Mouse (Mus musculus) adrenal gland, postnatal 4 days (tissue): ENCODE results near the gene Tssc4. TPM values are rescaled to one million over a fixed set of nuclear protein-coding genes. Genes with fewer than 3 reads are reported as not detected.
A peak's percentile ranks its signal among the peaks of the same experiment; 100 is the strongest.

ENCODE experiments used
- DNase-seq, 2 experiments: peaks; one replicate each; pipeline ENCODE4 v3.0.0; 2021 to 2022; ENCODE audit warnings: low spot score in 2 of 2, mixed read lengths in 2 of 2
- total RNA-seq, 2 experiments: library from RNA; stranded (reverse); gene quantifications; 2 replicates each; pipeline ENCODE4 v1.2.3; 2021

Gene Tssc4
- total RNA-seq, 2 experiments from 2014 or later, result 40.1 to 42.4 TPM

- no peak for DNase-seq
Measured at GRCm38 (mm10) chr7:143067469-143067868, 1.6 kb upstream of the Tssc4 start.

- DNase-seq, result no peak
Measured at GRCm38 (mm10) chr7:143067897-143068296, 1.2 kb upstream of the Tssc4 start.

GRCm38 (mm10) chr7:143068316-143068881 lies 650 bp upstream of the Tssc4 start:
- DNase-seq, result peak in 1 of 2 experiments; percentile 48

GRCm38 (mm10) chr7:143069751-143070400 lies 827 bp downstream of the Tssc4 start:
- no peak for DNase-seq

GRCm38 (mm10) chr7:143070506-143071070 lies 1.5 kb downstream of the Tssc4 start:
- no peak for DNase-seq

DNA sequence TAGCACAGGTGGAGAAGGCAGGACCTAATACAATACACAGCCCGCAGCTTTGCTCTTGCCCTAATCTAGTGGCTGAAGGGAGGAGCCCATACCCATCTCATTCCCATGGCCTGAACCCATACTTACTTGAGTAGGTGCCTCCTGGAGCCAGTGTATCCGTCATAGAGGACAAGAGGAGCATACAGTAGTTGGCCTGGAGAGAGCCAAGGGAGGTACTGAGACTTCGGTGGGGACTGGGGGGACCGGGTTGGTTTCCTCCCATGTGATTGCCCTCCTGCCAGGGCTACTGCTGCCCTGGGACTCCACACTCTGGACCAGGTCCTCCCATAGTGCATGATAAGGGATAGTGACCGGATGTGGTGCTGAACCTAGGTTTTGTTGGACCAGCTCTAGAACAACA lies 3.6 kb downstream of the Tssc4 start:
- DNase-seq, result no peak

GRCm38 (mm10) chr7:143073086-143073485 lies 4.0 kb downstream of the Tssc4 start:
- DNase-seq, result no peak

DNA sequence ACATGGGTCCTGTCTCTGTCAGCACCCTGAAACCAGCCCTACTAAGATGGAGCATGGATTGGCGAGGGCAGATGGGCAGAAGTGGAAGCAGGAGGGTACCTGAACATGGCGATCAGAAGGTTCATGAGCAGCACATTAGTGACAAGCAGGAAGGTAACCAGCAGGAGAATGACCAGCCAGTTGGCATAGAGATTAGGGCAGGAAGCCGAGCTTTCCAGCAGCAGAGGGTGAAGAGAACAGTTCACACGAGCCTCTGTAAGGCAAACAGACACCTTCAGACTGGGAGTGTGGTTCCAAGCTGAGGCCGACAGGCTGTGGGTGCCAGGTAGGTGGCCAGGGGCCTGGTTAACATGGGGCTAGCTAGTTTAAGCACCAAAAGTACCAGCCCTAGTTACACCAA lies 6.3 kb downstream of the Tssc4 start:
- no peak for DNase-seq

- no peak for DNase-seq
Measured at GRCm38 (mm10) chr7:143077351-143077750, 8.3 kb downstream of the Tssc4 start.

DNA sequence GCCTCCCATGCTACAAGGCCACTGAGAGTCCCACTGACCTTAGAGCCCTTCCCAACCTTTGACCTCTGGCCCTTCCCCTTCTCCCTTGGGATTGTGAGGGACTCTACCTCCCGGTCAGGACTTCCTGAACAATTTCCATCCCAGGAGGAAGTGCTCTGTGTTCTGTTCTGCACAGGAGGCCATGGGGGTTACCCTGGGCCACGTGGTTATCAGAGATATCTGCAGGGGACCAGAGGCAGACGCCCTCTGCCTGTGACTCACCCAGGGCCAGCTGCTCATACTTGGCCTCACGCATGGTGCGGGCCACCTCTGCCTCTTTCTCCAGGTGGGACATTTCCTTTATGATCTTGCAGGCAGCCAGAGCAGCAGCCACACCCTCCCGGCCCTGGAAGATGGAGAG lies 13.0 kb downstream of the Tssc4 start:
- no peak for DNase-seq

DNA sequence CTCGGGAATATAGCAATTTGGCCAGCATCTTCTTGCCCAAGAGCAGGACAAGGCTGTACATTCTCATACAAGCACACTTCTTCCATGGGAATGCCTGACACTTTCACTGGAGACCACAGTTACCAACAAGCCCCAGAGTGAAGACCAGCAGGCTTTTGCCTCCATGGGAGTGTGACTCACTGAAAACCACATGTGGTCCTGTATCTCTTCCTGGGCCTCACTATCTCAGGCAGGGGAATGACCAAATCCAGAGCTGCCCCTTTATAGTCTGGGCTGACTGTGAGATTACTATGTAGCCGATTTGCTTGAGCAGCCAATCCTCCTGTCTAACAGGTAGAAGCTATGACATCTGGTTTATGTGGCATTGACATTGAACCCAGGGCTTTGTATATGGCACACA lies 14.7 kb downstream of the Tssc4 start:
- no peak for DNase-seq

- DNase-seq, result peak in 1 of 2 experiments; percentile 45
Measured at GRCm38 (mm10) chr7:143086366-143086765, 17.3 kb downstream of the Tssc4 start.

DNA sequence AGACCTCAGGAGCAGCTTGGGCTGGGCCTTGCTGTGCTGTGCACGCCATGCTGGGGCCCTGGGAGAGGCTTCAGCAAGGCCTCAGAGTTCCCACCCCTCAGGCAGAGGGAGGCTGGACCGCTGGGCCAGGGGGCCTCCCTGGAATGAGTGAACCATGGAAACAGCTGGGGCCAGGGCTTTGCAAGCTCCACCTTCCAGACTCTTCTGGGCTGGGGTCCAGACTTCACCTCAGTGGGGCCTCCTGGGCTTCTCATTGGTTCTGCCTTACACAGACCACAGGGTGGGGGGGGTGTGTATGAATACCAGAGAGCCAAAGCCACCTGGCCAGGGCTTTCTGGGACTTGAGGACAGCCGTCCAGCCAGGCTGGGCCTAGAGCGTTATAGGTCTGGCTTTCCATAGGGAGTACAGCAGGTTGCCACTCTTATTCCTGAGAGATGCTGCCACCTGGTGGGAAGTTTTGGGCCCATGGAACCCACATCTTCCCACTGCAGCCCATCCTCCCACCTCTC lies 18.1 kb downstream of the Tssc4 start:
- no peak for DNase-seq

GRCm38 (mm10) chr7:143093847-143094246 lies 24.8 kb downstream of the Tssc4 start:
- DNase-seq, result no peak

DNA sequence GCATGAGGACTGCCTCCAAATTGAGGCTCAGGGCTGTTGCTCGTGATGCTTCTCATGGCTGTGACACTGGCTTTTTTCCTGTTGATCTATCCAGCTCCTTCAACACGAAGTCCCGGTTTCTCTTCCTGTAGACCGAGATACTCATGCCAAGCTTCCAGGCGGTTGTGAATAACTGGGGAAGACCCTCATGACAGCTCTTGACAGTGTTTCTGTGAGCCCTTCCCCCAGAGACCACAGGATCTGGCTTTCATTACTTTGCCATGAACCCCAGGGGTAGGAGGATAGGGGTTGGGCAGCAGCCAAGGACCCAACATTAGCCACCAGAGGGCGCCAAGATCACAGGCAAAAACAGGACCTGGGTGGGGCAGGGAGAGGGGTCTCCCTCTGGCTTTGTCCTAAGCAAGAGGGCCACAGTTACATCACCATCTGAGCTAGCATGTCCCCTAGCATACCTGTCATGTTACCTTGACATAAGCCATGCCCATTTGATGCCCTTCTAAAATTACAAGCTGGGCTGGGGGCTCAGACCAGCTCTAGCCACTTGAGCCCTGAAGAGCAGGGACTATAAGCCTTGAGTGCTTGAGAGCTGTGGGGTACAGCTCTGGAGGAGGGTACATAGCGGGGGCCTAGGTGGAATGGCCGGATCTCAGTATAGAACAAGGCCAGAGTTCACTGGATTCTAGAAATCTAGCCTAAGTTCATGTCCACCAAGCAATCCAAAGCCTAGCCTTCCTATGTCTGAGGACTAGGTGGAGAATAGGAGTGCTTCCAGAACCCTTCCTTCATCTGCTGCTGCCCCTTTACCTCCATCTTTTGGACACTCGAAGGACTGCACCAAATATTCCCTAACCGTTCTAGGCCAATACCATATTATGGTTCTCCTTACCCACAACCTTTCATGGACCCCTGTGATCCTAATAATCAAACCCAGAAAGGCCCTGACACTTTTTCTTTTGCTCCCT lies 25.8 kb downstream of the Tssc4 start, which contains the start of gene Trpm5:
Gene Trpm5, minus strand, starts transcription at position 51 of the 962 bp plus-strand sequence.
- peak; percentile 43 to 50 for DNase-seq

- no peak for DNase-seq
Measured at GRCm38 (mm10) chr7:143095554-143095907, 26.5 kb downstream of the Tssc4 start.

- DNase-seq, result no peak
Measured at GRCm38 (mm10) chr7:143100759-143101158, 31.7 kb downstream of the Tssc4 start.

- DNase-seq, result no peak
Measured at GRCm38 (mm10) chr7:143105258-143105897, 36.3 kb downstream of the Tssc4 start.

DNA sequence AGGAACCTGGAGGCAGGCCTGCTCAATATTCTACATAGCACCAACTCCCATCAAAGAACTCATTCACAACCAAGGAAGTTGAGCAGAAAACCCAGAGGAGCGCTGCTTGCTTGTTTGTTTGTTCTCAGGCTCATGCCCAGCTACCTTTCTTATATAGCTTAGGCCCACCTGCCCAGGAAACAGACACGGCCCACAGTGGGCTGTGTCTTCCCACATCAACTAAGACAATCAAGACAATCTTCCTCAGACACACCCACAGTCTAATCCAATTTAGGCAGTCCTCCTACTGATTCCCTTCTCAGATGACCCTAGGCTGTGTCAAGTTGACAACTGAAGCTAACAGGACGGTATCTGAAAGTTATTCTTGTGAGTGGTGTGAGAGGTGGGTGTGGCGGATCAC lies 37.0 kb downstream of the Tssc4 start, which contains the start of gene Kcnq1:
Gene Kcnq1, plus strand, starts transcription at position 301 of the 400 bp plus-strand sequence.
- no peak for DNase-seq

- DNase-seq, result no peak
Measured at GRCm38 (mm10) chr7:143106672-143107465, 37.8 kb downstream of the Tssc4 start.
